Mouse (Mus musculus) intestine, postnatal 0 days (tissue): ENCODE data around the gene Bmp2k. TPM values are rescaled to one million over a fixed set of nuclear protein-coding genes. Genes with fewer than 3 reads are reported as not detected.

Experiments
- ATAC-seq: fragments of 200-750 bp; cut with Nextera tagmentation; 2 replicates; pipeline ENCODE4 v1.8.0; 2017; ENCODE audit warnings: mild to moderate bottlenecking, moderate TSS enrichment, moderate library complexity
- H3K27ac ChIP-seq: fragments of 300-500 bp; sonication (generic); 2 replicates; pipeline ENCODE4 v1.5.1; 2014; ENCODE audit warnings: mild to moderate bottlenecking, low read depth, low read length, moderate library complexity
- H3K27me3 ChIP-seq: fragments of 300-500 bp; sonication (generic); replicated peaks from 2 replicates; pipeline ENCODE4 v1.6.1; 2014; ENCODE audit warnings: low read length, mixed read lengths; ENCODE audit not compliant: control insufficient read depth, insufficient read depth
- H3K36me3 ChIP-seq: fragments of 300-500 bp; sonication (generic); 2 replicates; pipeline ENCODE4 v1.6.1; 2014; ENCODE audit warnings: mild to moderate bottlenecking, moderate library complexity; ENCODE audit not compliant: control insufficient read depth, insufficient read depth
- H3K4me1 ChIP-seq: fragments of 300-500 bp; sonication (generic); replicated peaks from 2 replicates; pipeline ENCODE4 v1.6.1; 2014; ENCODE audit warnings: antibody characterized with exemption, low read length, mixed read lengths; ENCODE audit not compliant: control insufficient read depth, insufficient read depth
- H3K4me2 ChIP-seq: fragments of 300-500 bp; sonication (generic); replicated peaks from 2 replicates; pipeline ENCODE4 v1.6.1; 2014; ENCODE audit warnings: low read depth, mild to moderate bottlenecking, moderate library complexity
- H3K4me3 ChIP-seq: fragments of 300-500 bp; sonication (generic); 2 replicates; pipeline ENCODE4 v1.5.1; 2014; ENCODE audit warnings: low read depth, low read length
- H3K9ac ChIP-seq: fragments of 300-500 bp; sonication (generic); 2 replicates; pipeline ENCODE4 v1.6.1; 2014; ENCODE audit warnings: mild to moderate bottlenecking, low read depth, low read length
- H3K9me3 ChIP-seq: fragments of 300-500 bp; sonication (generic); 2 replicates; pipeline ENCODE4 v1.6.1; 2016; ENCODE audit warnings: mixed run types; ENCODE audit not compliant: control insufficient read depth
- CTCF ChIP-seq: sonication (generic); IDR thresholded peaks from 2 replicates; pipeline ENCODE4 v1.5.1; 2016; ENCODE audit warnings: low read depth, mild to moderate bottlenecking, control low read depth, antibody characterized with exemption, moderate library complexity
- WGBS: fragments of 180-500 bp; shearing (Covaris S2); extraction: QIAGEN DNeasy Blood & Tissue Kit; methylation state at CpG from one replicate; pipeline ENCODE4 v1.1.7; 2014; 5-methylcytosine and 5-hydroxymethylcytosine counted together
- polyA plus RNA-seq: library from polyadenylated mRNA; unstranded; fragments of >200 nt; fragmentation: Nextera tagmentation; extraction: Ambion mirVana; gene quantifications from 2 replicates; pipeline ENCODE4 v1.2.1, GENCODE M21; 2015

Gene Bmp2k
- polyA plus RNA-seq, 1 experiment from 2014 or later: 21.2 TPM

DNA sequence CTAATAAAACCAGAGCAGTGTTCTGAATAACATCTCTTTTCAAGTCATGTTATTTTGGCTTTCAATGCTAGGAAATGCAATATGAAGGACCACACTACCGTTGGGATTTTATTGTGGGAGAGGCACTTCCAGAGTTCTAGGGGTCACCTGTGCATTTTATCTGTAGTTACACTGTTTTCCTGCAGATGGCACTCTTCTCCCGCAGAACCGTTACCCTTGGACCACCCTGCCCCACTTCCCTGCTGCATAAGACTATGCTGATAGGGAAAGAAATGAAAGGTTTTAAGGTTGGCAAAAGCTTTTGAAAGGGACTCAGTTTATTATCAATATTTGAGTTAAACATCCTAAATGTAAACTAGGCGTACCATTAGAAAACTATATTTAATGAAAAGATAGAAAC is 128.5 kb downstream of the Bmp2k start:
- peak; percentile 81 for TF ChIP-seq CTCF
- no peaks in the 10 kb centered on the region for H3K9me3 ChIP-seq
- 15% methylated on average over 4 of the region's 4 CpGs for WGBS
- H3K27me3 ChIP-seq: no peaks in the 10 kb centered on the region
- no peak overlapping the region for H3K27ac ChIP-seq
- H3K36me3 ChIP-seq: no peaks in the 10 kb centered on the region
- no peaks in the 10 kb centered on the region for H3K4me1 ChIP-seq
- no peak for ATAC-seq
- no peak overlapping the region for H3K4me2 ChIP-seq
- H3K4me3 ChIP-seq: no peak overlapping the region
- no peak overlapping the region for H3K9ac ChIP-seq

DNA sequence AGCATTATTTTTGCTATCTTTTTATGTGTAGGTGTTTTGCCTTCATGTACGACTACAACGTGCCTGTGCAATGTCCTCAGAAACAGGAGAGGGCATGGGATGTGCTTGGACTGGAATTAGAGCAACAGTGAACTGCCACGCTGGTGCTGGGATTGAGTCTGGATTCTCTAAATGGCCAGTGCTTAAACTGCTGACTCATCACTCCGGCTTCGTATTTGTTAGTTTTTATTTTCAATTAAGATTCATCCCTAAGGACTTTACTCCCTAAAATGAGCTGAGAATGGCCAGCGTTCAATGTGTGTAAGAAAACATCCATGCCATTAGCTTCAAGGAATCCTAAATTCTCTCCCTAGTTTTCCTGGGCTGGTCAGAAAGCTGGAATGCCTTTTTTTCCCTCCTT is 129.8 kb downstream of the Bmp2k start:
- Histone ChIP-seq H3K36me3 (no peaks in the 10 kb centered on the region), H3K27ac (no peak overlapping the region), H3K27me3 (no peaks in the 10 kb centered on the region), H3K4me3 (no peak overlapping the region), H3K9me3 (no peaks in the 10 kb centered on the region), H3K4me1 (no peaks in the 10 kb centered on the region), H3K9ac (no peak overlapping the region), H3K4me2 (no peak overlapping the region)
- ATAC-seq: no peak
- 85% methylated on average over 6 of the region's 6 CpGs for WGBS
- TF ChIP-seq CTCF: no peak

DNA sequence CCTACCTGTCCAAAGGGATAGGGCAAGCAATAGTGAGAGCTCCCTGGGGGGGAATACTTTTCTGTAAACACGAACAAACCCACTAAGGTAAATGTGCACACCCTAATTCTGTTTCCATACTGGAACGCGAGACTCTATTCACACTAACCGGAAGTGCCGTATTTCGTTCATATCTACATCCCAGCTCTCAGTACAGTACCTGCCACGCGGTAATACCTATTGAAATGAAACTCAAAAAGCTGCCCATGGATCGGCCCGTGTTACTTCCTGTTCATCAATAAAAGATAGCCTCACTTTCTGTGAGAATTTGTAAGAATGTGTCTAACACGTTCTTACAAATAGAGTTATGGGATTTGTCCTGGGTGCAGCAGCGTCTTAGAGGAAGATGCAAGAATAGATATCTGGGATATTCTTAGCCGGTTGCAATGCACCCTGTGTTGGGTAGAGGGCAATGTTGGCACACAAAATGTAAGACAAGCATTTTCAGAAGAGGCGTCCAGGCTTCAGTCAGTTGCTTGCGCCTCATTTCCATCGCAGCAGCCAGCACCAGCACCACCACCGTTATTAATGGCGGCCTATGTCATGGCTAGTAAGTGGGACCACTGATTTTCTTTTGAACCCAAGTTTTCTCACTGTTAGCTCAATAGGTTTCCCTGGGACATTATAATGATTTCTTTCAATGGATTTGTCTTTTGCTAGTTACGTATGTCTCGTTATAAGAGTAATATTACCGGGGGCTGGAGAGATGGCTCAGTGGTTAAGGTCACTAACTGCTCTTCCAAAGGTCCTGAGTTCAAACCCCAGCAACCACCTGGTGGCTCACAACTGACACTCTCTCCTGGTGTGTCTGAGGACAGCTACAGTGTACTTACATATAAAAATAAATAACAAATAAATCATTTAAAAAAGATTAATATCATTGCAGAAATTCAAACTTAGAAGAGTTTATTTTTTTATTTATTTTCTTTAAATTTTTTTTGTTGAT is 131.0 kb downstream of the Bmp2k start:
- Histone ChIP-seq H3K27ac (no peak overlapping the region), H3K4me2 (no peak overlapping the region), H3K36me3 (no peaks in the 10 kb centered on the region), H3K9me3 (no peaks in the 10 kb centered on the region), H3K4me3 (no peak overlapping the region), H3K27me3 (no peaks in the 10 kb centered on the region), H3K9ac (no peak overlapping the region), H3K4me1 (no peaks in the 10 kb centered on the region)
- no peak for ATAC-seq
- WGBS: 48% methylated on average over 21 of the region's 21 CpGs
- peak; percentile 86 for TF ChIP-seq CTCF

DNA sequence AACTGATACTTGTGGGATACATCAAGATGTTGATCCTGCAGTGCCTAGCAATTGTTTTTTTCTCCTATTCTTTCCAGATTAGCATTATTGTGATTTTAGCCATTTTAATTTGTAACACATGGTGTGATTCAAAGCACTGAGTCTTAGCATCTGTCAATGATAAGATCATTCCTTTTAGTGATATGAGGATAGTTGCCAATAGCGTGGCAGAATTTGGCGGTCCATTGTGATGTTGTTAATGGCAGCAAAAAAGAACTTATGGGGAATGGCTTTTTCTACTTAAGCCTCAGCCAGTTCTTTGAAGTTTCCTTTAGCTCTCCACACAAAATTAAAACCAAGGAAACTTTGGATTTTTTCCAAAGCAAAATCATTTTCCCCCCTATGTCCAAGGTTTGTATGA is 132.1 kb downstream of the Bmp2k start:
- no peak overlapping the region for H3K27ac ChIP-seq
- no peaks in the 10 kb centered on the region for H3K9me3 ChIP-seq
- no peaks in the 10 kb centered on the region for H3K36me3 ChIP-seq
- 93% methylated on average over 2 of the region's 2 CpGs for WGBS
- H3K4me2 ChIP-seq: no peak overlapping the region
- H3K27me3 ChIP-seq: no peaks in the 10 kb centered on the region
- no peak overlapping the region for H3K9ac ChIP-seq
- no peak for TF ChIP-seq CTCF
- ATAC-seq: no peak
- H3K4me1 ChIP-seq: no peaks in the 10 kb centered on the region
- H3K4me3 ChIP-seq: no peak overlapping the region

DNA sequence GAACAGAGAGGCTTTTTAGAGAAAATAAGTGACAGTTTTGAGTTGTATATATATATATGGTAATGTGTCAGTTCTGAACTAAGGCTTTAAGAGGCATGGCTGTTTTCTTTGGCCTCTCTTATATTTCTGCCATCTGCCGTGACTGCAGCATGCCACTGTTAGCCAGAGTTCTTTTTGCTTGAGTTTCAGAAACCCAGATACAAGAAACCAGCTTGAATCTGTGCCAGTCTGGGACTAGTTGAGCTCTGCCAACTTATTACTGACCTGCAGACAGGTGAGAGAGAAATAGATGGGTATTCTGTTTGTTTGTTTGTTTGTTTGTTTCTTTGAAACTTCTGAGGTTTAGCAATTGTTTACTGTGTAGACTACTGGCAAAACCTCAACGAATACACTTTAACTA is 137.8 kb downstream of the Bmp2k start:
- H3K4me2 ChIP-seq: no peak overlapping the region
- no peaks in the 10 kb centered on the region for H3K4me1 ChIP-seq
- H3K27me3 ChIP-seq: no peaks in the 10 kb centered on the region
- ATAC-seq: no peak
- 85% methylated on average over 2 of the region's 2 CpGs for WGBS
- no peak overlapping the region for H3K9ac ChIP-seq
- no peak for TF ChIP-seq CTCF
- H3K4me3 ChIP-seq: no peak overlapping the region
- H3K9me3 ChIP-seq: no peaks in the 10 kb centered on the region
- no peak overlapping the region for H3K27ac ChIP-seq
- H3K36me3 ChIP-seq: no peaks in the 10 kb centered on the region

Other genes with a start within 250 kb of the Bmp2k start
- 32.1 TPM in 2 replicates for gene Anxa3, start 204.3 kb upstream of the Bmp2k start, polyA plus RNA-seq
- 0.50 and 0.69 TPM in 2 replicates for gene Paqr3, start 113.9 kb downstream of the Bmp2k start, polyA plus RNA-seq